Mouse (Mus musculus) liver, embryonic 14.5 days (tissue): ENCODE measurements around the gene Tor1a. TPM values are rescaled to one million over a fixed set of nuclear protein-coding genes. Genes with fewer than 3 reads are reported as not detected.
"Not testable (repeated sequence)": the region's sequence is repeated elsewhere in the genome, so short reads cannot be mapped to it uniquely, and the experiment has no call there.

Experiments
- ATAC-seq: fragments of 200-750 bp; cut with Nextera tagmentation; 2 replicates; pipeline ENCODE4 v1.8.0; 2017; ENCODE audit warnings: moderate number of reproducible peaks, mild to moderate bottlenecking, moderate library complexity; ENCODE audit not compliant: insufficient read depth
- DNase-seq, 3 experiments: peaks; one replicate each; pipeline ENCODE4 v3.0.0-alpha.2; 2012 to 2013; ENCODE audit warnings: low read depth in 3 of 3, low spot score in 3 of 3
- H3K27ac ChIP-seq: fragments of 300-500 bp; sonication (generic); 2 replicates; pipeline ENCODE4 v1.5.1; 2014; ENCODE audit warnings: moderate library complexity, mild to moderate bottlenecking, control low read depth, inconsistent platforms
- H3K27me3 ChIP-seq: fragments of 300-500 bp; sonication (generic); 2 replicates; pipeline ENCODE4 v1.6.1; 2014; ENCODE audit warnings: mild to moderate bottlenecking, low read length, moderate library complexity; ENCODE audit not compliant: control insufficient read depth, insufficient read depth
- H3K36me3 ChIP-seq: fragments of 300-500 bp; sonication (generic); replicated peaks from 2 replicates; pipeline ENCODE4 v1.6.1; 2014; ENCODE audit warnings: low read depth; ENCODE audit not compliant: control insufficient read depth, insufficient read depth
- H3K4me1 ChIP-seq, 2 experiments: fragments of 200-500 bp in 1 of 2; fragments of 300-500 bp in 1 of 2; sonication (generic) in 1 of 2; replicated peaks; 2 replicates each; pipeline ENCODE4 v1.6.1; 2012 to 2014; ENCODE audit warnings: antibody characterized with exemption in 1 of 2, inconsistent platforms in 1 of 2, low read length in 1 of 2; ENCODE audit not compliant: control insufficient read depth in 2 of 2, insufficient read depth in 2 of 2
- H3K4me2 ChIP-seq: fragments of 300-500 bp; sonication (generic); 2 replicates; pipeline ENCODE4 v1.6.1; 2014; ENCODE audit warnings: low read depth, mild to moderate bottlenecking, control low read depth, moderate library complexity
- H3K4me3 ChIP-seq, 2 experiments: fragments of 200-500 bp in 1 of 2; fragments of 300-500 bp in 1 of 2; sonication (generic) in 1 of 2; 2 replicates each; pipeline ENCODE4 v1.5.1; 2012 to 2014; ENCODE audit warnings: low read depth in 2 of 2, low read length in 2 of 2, mild to moderate bottlenecking in 2 of 2, control low read depth in 1 of 2, inconsistent platforms in 1 of 2, moderate library complexity in 1 of 2; ENCODE audit not compliant: insufficient read depth in 1 of 2
- H3K9ac ChIP-seq: fragments of 300-500 bp; sonication (generic); replicated peaks from 2 replicates; pipeline ENCODE4 v1.6.1; 2014; ENCODE audit warnings: mild to moderate bottlenecking, control low read depth, moderate library complexity
- H3K9me3 ChIP-seq: fragments of 300-500 bp; sonication (generic); 2 replicates; pipeline ENCODE4 v1.6.1; 2016; ENCODE audit warnings: low read length, mixed read lengths; ENCODE audit not compliant: control insufficient read depth
- CTCF ChIP-seq: IDR thresholded peaks from 2 replicates; pipeline ENCODE4 v1.5.1; 2016; ENCODE audit warnings: antibody characterized with exemption, low read depth, control low read depth
- EP300 ChIP-seq: IDR thresholded peaks from 2 replicates; pipeline ENCODE4 v1.6.1; 2016; ENCODE audit warnings: antibody characterized with exemption, low read depth
- WGBS: fragments of 180-500 bp; shearing (Covaris S2); extraction: QIAGEN DNeasy Blood & Tissue Kit; methylation state at CpG from one replicate; pipeline ENCODE4 v1.1.7; 2014; ENCODE audit not compliant: insufficient replicate concordance; 5-methylcytosine and 5-hydroxymethylcytosine counted together
- polyA plus RNA-seq, 2 experiments: library from polyadenylated mRNA; depleted of rRNA in 1 of 2; stranded (reverse) in 1 of 2; unstranded in 1 of 2; fragments of >200 nt; fragmentation: Nextera tagmentation in 1 of 2; extraction: Ambion mirVana in 1 of 2; gene quantifications; 2 replicates each; pipeline versions ENCODE4 v1.2.1 to v1.2.3; 2012 to 2014

The Tor1a gene
- polyA plus RNA-seq, 2 experiments = 29.3 to 34.8 TPM

- WGBS = 26% methylated on average over 7 of the region's 7 CpGs
- peak overlapping the region; percentile 73 for H3K4me2 ChIP-seq
- not testable (repeated sequence) for H3K36me3 ChIP-seq, H3K9me3 ChIP-seq, ATAC-seq, H3K27me3 ChIP-seq, H3K9ac ChIP-seq, DNase-seq, H3K4me1 ChIP-seq, H3K27ac ChIP-seq
- TF ChIP-seq CTCF = 0 out of 2 replicates have a peak, but pooled peaks have one; percentile 3
- H3K4me3 ChIP-seq = peak overlapping the region in 1 of 2 experiments; percentile 58; a peak in 2 of 4 replicates
Observed at GRCm38 (mm10) chr2:30942116-30942515, 25.6 kb downstream of the Tor1a start.

DNA sequence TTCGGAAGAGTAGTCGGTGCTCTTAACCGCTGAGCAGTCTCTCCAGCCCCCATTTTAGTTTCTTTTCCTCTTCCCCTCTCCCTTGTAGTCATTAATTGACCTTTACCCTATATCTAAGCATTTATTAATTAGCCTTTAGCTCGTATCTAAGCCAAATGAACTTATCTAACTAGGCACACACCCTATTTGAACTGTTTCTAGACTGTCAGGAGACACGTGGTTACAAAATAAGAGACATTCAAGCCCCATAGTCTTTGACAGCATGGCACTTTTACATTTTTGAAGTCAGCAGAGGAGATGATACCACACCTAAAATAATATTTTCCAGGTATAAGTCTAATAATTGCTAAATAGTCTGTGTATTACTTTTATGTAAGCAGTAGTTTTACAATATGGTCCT is 26.1 kb downstream of the Tor1a start:
- no peak overlapping the region for H3K9ac ChIP-seq
- H3K27me3 ChIP-seq = no peaks in the 10 kb centered on the region
- no peaks in the 10 kb centered on the region for H3K36me3 ChIP-seq
- DNase-seq (no peak), ATAC-seq (no peak)
- H3K4me2 ChIP-seq = no peak overlapping the region
- no peak overlapping the region for H3K4me3 ChIP-seq
- no peak overlapping the region for H3K27ac ChIP-seq
- TF ChIP-seq CTCF (no peak), EP300 (no peak)
- H3K9me3 ChIP-seq = no peaks in the 10 kb centered on the region
- 0 out of 4 replicates have a peak, but pooled peaks cover 2 to 3% of the 10 kb centered on the region in 2 experiments for H3K4me1 ChIP-seq
- 64% methylated on average over 5 of the region's 5 CpGs for WGBS

- TF ChIP-seq EP300 (no peak), CTCF (no peak)
- DNase-seq (no peak), ATAC-seq (no peak)
- Histone ChIP-seq H3K9ac (no peak overlapping the region), H3K36me3 (no peaks in the 10 kb centered on the region), H3K27me3 (no peaks in the 10 kb centered on the region), H3K27ac (no peak overlapping the region), H3K4me2 (no peak overlapping the region), H3K9me3 (no peaks in the 10 kb centered on the region), H3K4me1 (0 out of 4 replicates have a peak, but pooled peaks cover 2 to 3% of the 10 kb centered on the region in 2 experiments), H3K4me3 (no peak overlapping the region)
- whole genome bisulfite sequencing = 46% methylated on average over 4 of the region's 4 CpGs
Observed at GRCm38 (mm10) chr2:30938574-30938991, 29.1 kb downstream of the Tor1a start.

DNA sequence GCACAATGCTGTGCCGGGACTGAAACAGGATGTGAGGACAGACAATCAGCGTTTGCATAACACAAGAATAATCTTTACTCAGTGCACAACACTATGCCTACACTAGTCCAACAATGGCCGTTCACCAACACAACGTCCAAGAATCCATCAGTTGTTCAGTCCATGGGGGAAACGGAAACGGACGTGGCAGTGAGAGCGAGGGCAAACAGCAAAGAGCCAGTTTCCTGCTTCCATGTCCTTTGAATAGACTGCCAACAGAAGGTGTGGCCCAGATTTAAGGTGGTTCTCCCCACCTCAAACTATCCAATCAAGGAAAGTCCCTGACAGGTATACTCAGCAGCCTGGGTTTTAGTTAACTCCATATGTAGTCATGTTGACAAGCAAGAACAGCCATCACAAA is 30.0 kb downstream of the Tor1a start:
- Histone ChIP-seq H3K27ac (no peak overlapping the region), H3K27me3 (no peaks in the 10 kb centered on the region), H3K4me2 (no peak overlapping the region), H3K9ac (no peak overlapping the region), H3K9me3 (no peaks in the 10 kb centered on the region), H3K4me1 (0 out of 4 replicates have a peak, but pooled peaks cover 2 to 3% of the 10 kb centered on the region in 2 experiments), H3K4me3 (no peak overlapping the region), H3K36me3 (no peaks in the 10 kb centered on the region)
- DNase-seq (no peak), ATAC-seq (no peak)
- 62% methylated on average over 8 of the region's 8 CpGs for WGBS
- TF ChIP-seq EP300 = no peak
- no peak for TF ChIP-seq CTCF

DNA sequence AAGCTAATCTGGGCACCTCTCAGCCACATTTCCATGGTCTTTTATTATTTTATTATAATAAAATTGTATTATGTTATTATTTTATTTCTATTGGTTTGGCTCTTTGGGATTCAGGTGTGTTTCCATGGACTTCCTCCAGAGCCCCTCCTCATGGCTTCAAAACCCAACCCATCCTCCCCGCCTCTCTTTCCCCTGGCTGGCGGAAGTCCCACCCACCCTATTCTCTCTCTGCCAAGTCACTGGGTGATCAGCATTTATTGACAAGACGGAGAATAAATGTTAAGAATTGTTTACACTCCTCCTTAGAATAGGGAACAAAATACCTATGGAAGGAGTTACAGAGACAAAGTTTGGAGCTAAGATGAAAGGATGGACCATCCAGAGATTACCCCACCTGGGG is 30.9 kb downstream of the Tor1a start:
- Histone ChIP-seq H3K9me3 (no peaks in the 10 kb centered on the region), H3K9ac (no peak overlapping the region), H3K27ac (no peak overlapping the region), H3K4me2 (no peak overlapping the region), H3K4me1 (no peaks in the 10 kb centered on the region), H3K27me3 (no peaks in the 10 kb centered on the region), H3K4me3 (no peak overlapping the region), H3K36me3 (no peaks in the 10 kb centered on the region)
- DNase-seq = no peak
- 76% methylated on average over 3 of the region's 3 CpGs for WGBS
- TF ChIP-seq CTCF = no peak
- no peak for ATAC-seq
